Mouse (Mus musculus): Measurements from ENCODE around the gene Cpt1a.

GRCm38 (mm10) chr19:3323753-3324270, 1.7 kb downstream of the Cpt1a start:
- TF ChIP-seq CTCF (IDR thresholded peaks at IDR 0.05; ENCODE audit: low read depth) (no peak), EP300 (optimal IDR thresholded peaks at IDR 0.05) (no peak)

Measured in stomach, postnatal 0 days (tissue).